Mouse (Mus musculus) MEL-GATA-1-ER (cell line): Measurements from ENCODE around the gene Cdyl.

Source experiments
- DNase-seq: peaks from one replicate; pipeline ENCODE4 v3.0.0-alpha.2; 2012; ENCODE audit warnings: low read depth; ENCODE audit errors: extremely low read depth

Gene Cdyl

GRCm38 (mm10) chr13:35756393-35757338 lies 97.0 kb downstream of the Cdyl start:
- DNase-seq, result no peak

GRCm38 (mm10) chr13:35760372-35760771 lies 100.7 kb downstream of the Cdyl start:
- no peak for DNase-seq

- no peak for DNase-seq
Observed at GRCm38 (mm10) chr13:35764559-35764958, 104.9 kb downstream of the Cdyl start.

- no peak for DNase-seq
Observed at GRCm38 (mm10) chr13:35765817-35766216, 106.2 kb downstream of the Cdyl start.

- DNase-seq, result no peak
Observed at GRCm38 (mm10) chr13:35769673-35770072, 110.0 kb downstream of the Cdyl start.

- no peak for DNase-seq
Observed at GRCm38 (mm10) chr13:35770421-35770820, 110.8 kb downstream of the Cdyl start.

- DNase-seq, result no peak
Observed at GRCm38 (mm10) chr13:35771968-35772382, 112.3 kb downstream of the Cdyl start.

- DNase-seq, result no peak
Observed at GRCm38 (mm10) chr13:35773763-35774162, 114.1 kb downstream of the Cdyl start.

GRCm38 (mm10) chr13:35776123-35776522 lies 116.5 kb downstream of the Cdyl start:
- no peak for DNase-seq

GRCm38 (mm10) chr13:35780714-35781113 lies 121.1 kb downstream of the Cdyl start:
- DNase-seq, result no peak

GRCm38 (mm10) chr13:35781755-35782154 lies 122.1 kb downstream of the Cdyl start:
- no peak for DNase-seq

- DNase-seq, result peak; percentile 25
Observed at GRCm38 (mm10) chr13:35782949-35783348, 123.3 kb downstream of the Cdyl start.

GRCm38 (mm10) chr13:35783576-35783975 lies 123.9 kb downstream of the Cdyl start:
- no peak for DNase-seq

GRCm38 (mm10) chr13:35784281-35784680 lies 124.6 kb downstream of the Cdyl start:
- DNase-seq, result no peak

- DNase-seq, result no peak
Observed at GRCm38 (mm10) chr13:35785330-35785939, 125.8 kb downstream of the Cdyl start.

GRCm38 (mm10) chr13:35786726-35787399 lies 127.2 kb downstream of the Cdyl start:
- no peak for DNase-seq

GRCm38 (mm10) chr13:35789577-35789976 lies 129.9 kb downstream of the Cdyl start:
- no peak for DNase-seq

GRCm38 (mm10) chr13:35790431-35790830 lies 130.8 kb downstream of the Cdyl start:
- DNase-seq, result no peak

GRCm38 (mm10) chr13:35794309-35794708 lies 134.7 kb downstream of the Cdyl start:
- no peak for DNase-seq

GRCm38 (mm10) chr13:35794774-35795173 lies 135.1 kb downstream of the Cdyl start:
- no peak for DNase-seq

- no peak for DNase-seq
Observed at GRCm38 (mm10) chr13:35795887-35796286, 136.3 kb downstream of the Cdyl start.

- no peak for DNase-seq
Observed at GRCm38 (mm10) chr13:35796352-35796751, 136.7 kb downstream of the Cdyl start.
